Mouse (Mus musculus): Measurements from ENCODE around the gene Lamtor3.

- TF ChIP-seq CTCF (IDR thresholded peaks at IDR 0.05; ENCODE audit: low read depth) (no peak), EP300 (IDR thresholded peaks at IDR 0.05; ENCODE audit: low read depth) (no peak)
These were observed 36.1 kb downstream of the Lamtor3 start for GRCm38 (mm10) chr3:137954256-137954916.
